Mouse (Mus musculus) gastrocnemius, adult 18-20 months (tissue): ENCODE results near the gene Olfr49. TPM values are rescaled to one million over a fixed set of nuclear protein-coding genes. Genes with fewer than 3 reads are reported as not detected.

Source experiments
- DNase-seq: peaks from one replicate; pipeline ENCODE4 v3.0.0; 2021; ENCODE audit warnings: low spot score
- long read RNA-seq, 2 experiments: library from polyadenylated mRNA; stranded (forward); transcript quantifications; one replicate each; pipeline ENCODE4 v2.0.0; 2021
- total RNA-seq, 2 experiments: library from RNA; stranded (reverse); gene quantifications; 2 replicates each; pipeline ENCODE4 v1.2.3; 2021

Olfr49 gene
- not detected for total RNA-seq
- long read RNA-seq, experiment 1 = 0 reads
- long read RNA-seq, experiment 2 = 0 reads

DNA sequence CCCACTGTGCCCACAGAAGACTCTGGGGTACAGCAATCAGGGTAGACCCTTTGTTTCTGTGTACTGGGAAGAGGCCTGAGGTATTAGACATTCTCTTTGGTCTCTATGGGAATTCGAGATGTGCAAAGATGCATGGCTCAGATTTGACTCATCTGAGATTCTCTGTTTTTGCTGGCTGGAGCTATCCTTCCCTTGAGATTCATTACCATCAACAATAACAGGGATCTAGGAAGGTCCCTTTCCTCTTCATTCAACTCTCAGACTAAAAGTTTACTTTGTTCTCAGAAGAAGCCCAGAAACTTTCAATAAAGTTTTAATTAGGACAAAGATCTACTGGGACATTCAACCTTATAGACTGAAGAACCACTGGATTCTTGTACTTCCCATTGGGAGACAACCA is at the start of gene Olfr49:
TSS of gene Olfr49 (minus strand) at position 101 of the 400 bp plus-strand sequence.
- no peak for DNase-seq

DNA sequence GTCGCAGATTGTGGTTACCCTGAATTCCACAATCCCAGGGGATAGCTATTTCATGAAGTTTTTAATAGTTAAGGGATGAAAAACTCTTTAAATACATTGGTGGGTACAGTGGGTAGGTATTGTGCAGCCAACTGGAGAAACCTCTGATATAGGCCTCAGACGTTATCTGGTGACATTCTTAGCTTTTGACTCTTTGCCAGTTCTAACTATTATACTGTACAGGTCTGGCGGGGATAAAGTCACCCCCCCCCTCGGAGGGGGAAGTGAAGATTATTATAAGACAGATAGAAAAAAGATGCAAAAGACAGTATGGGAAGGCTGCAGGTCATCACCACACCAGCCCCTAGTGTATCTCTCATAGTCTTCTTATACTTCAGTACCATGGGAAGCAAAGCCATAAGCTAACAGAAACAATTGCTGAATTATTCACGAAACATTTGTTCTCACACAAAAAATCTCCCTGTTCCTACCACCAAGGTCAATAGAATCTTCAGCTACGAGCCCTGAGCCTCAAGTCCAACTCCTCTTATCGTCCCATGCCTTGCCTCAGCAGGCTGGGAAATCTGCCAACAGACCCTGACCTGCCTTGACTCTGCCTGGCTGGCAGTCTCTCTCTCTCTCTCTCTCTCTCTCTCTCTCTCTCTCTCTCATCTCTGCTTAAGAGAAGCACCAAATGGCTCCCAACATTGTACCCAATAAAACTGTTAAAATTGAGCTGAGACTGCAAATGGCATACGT is 48.9 kb upstream of the Olfr49 start:
- no peak for DNase-seq

DNA sequence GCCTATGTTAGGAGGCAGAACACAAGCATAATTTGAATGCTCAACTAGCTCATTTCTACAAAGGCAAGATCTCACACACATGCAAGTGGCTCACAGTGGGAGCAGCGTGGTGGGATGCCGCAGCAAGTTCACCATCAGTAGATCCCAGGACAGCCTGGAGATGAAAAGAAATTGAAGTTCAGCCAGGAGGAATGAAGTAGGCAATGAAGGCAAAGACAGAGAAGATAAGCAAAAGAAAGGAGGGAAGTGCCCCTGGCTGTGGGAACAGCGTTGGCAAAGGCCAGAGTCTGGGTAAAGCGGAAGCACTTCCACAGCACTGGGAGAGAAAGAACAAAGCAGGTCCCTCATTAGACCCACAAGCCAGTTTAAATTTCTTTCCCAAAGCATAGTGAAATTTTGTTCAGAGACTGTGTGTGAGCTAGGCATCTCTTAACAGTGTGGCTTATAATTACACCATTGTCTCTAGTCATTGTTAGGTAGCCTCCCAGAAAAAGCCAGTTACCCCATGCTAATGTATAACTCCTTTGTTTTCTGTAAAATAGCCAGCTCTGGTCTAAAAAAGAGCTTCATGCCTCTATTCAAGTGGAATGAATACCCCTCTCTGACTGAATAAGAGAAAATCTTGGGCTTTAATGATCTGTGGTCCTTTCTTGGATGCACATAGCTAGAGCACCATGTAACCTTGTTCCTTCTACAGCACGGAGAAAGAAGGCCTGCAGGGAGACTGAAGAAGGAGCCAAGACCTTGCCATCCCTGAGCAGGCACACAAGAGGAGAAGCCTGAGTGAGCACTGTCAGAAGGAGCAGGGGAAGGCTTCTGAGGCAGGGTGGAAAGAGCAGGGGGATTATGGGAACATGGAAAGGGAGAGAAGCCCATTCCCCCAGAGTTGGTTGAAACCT is 47.7 kb upstream of the Olfr49 start:
- no peak for DNase-seq

DNA sequence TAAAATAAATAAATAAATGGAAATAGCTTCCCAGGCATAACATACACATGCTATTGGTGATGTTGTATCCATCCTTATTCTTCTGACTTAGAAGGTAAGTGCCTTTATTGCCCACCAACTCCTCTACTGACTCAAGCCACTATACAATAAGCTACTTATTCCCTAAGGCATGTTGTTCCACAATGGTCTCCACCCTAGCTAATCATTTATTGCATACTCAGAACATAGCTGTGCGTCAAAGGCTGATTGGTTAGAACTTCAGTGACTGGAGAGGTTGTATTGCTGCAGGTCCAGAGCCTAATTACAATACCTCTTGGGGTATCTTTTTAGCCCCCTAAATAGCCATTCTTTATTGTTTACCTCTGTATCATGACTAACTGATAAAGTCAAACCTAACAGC is 46.4 kb upstream of the Olfr49 start:
- DNase-seq = no peak

DNA sequence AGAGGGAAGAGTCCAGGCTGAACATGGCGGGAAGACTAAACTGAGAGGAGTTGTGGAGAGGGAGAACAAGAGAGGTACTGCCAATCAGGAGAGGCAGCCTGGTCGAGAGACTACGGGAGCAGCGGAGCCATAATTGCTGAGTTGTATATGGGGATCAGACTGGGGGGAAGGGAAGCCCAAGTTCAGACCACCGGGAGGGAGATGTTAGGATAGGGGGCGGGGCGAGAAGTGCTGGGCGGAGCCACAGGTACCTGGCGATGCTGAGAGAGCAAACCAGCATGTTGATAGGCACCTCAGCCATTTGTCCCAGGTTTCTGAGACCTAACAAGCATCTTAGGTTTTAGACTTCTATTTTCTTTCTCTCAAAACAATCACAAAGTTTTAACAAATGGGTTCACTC is 44.5 kb upstream of the Olfr49 start:
- no peak for DNase-seq

DNA sequence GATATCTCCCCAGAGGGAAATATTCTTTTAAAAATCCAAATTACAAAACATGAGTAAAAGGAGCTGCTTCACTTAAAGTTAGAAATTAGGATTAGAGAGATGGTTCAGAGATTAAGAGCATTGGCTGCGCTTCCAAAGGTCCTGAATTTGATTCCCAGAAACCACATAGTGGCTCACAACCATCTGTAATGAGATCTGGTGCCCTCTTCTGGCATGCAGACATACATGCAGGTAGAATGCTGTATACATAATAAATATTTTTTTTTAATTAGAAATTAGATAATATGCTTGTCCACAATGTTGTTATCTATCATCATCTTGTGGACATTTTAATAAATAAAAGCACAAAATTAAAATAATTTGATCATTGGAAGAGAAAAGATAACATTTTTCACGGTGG is 43.8 kb upstream of the Olfr49 start:
- no peak for DNase-seq

DNA sequence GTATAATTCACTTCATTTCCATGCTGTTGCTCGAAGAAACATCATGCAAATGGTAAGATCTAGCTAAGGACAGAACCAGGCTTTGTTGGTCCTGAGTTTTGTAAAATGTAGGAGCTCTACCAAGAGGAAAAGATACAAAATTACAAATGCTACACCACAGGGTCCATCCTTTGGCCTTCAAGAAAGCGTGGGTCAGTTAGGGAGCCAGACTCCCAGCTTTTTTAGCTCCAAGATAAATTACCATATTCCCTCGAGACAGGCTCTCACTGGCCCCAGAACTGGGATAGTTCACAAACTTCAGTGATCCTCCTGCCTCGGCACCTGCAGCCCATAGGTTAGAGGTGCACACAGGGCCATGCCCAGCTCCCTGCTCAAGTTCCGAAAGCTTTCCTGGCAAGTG is 39.7 kb upstream of the Olfr49 start:
- no peak for DNase-seq

DNA sequence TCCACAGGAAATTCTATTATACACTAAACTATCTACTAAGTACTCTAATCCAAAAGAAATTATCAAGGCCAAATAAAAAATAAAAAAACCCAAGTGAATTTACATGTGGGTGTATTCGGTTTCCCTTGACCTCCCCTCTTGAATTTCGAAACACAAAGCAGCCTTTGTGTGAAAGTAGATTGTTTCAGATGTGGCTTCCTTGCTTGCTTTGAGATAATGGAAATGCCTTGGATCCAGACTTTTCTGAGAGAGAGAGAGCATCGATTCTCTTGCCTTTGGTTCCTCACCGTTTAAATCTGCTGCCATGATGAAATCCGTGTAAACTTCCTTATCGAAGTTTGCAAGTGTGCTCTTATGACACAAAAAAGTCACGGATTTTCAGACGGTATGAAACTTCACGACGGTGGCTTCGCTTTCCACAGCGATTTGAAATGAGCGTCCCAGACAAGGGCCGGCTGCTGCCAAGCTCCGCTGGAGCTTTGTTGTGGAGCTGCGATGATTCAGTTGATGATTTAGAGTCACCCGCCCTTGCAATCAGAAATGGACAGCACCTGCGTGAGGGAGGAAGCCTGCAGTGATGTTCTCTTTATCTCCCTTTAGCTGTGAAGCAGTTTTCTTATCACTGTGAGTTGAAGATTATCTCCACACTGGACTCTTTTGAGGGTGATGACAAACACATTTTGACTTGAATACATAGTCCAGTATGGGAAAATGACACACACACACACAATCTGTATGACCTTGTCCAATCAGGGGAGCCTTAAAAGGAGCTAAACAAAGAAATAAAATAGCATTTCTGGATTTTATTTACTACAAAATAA is 37.0 kb upstream of the Olfr49 start:
- no peak for DNase-seq

DNA sequence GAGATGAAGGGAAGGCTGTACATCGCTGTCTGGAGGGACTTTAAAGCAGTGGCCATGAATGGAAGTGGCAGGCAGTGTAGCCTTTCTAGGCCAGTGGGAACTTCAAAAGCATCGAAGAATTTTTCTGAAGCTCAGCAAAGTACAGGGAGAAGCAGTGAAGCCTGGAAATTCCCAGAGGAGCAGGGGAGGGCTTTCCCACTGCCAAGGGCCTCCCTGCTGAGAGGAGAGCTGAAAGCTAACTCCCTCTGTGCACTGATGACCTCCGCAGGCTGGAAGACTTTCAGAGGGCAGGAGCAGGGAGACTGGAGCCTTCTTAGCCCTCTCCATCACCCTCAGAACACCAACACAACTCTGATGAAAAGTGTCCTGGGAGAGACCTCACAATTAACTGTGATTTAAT is 27.0 kb upstream of the Olfr49 start:
- no peak for DNase-seq

DNA sequence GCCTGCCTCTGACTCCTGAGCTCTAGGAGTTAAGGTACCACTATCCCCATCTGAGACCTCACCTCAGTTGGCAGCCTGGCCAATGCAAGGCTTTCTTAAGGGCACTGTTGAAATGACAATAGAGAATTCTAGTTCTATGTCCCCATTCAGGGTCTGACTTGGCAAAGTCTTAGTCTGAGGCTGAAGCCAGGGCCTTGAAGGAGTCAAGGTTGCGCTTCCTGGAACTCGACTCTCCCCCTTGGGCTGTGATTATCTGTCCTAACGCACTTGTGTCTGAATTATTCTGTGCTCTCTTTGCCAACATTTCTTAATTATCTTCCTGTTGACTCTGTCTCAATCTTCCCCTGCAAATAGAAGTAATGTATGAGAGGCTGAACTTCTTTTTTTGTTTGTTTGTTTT is 15.9 kb upstream of the Olfr49 start:
- DNase-seq = no peak

DNA sequence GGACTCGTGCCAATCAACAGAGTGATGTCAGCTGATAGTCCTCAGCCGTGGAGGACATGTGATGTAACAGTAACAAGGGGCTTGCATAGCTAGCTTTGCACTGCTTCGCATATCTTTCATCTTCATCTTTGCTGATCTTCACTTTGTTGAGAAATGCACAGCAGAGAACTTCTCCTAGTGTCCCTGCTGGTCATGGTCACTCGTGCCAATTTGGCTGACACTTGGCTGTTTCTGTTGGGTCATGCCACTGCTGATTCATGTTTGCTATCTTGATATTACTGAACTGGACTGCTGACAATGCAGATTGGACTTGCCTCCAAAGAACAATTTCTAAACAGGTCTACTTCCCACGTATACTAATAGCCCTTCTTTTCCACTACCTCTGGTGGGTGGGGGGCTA is 15.4 kb upstream of the Olfr49 start:
- DNase-seq = no peak

DNA sequence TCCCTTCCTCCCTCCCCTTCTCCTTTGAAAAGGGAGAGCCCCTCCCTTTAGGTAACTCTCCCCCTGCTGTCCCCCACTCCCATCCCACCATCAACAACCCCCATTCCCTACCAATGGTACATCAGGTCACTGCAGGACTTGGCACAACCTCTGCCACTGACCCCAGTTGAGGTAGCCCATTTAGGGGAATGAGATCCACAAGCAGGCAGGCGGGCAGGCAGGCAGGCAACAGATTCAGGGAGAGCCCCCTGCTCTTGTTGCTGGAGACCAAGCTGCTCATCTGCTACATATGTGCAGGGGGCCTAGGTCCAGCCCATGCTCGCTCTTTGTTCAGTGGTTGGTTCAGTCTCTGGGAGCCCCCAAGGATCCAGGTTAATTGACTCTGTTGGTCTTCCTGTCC is 8.3 kb downstream of the Olfr49 start:
- DNase-seq = no peak

DNA sequence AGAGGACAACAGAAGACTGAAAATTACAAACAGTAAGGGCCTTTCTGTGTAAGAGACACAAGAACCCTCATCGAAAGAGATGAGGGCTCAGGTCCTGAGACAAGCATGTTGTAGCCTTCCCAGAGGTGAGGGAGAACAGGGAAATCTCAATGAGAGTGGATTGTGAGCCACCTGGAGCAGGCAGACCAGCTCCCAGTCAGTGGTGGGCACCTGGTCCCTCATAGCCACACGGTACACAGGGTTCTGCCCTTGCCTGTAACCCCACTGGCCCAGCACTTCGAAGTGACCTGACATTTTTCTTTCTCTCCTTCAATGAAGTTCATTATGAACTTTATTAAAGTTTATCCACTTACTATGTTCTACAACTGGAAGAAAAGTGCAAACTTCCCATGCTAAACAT is 12.0 kb downstream of the Olfr49 start:
- no peak for DNase-seq

DNA sequence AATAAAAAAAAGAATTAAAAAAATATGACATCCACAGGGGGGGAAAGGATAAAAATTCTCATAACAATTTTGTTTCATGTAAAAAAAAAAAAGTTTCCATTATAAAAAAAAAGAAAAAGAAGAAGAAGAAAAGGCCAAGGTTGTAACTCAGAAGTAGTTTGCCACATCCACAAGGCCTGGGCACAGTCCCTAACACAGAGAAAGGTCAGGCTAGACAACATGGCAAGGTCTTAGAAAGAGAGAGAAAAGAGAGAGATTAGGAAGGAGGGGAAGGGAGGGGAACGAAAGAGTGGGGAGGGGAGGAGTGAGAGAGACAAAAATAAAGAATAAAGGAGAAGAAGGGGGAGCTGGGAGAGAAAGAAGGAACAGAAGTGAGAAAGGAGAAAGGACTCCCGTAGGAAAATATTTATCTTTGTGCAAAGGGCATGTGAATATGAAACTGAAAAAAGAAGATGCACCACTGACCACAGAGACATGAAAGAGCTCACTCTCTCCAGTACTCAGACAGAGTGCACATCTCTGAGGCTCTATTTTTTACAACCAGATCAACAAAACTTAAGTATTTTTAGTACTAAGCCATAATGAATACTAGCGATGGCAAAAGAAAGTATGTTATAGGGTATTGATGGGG is 12.6 kb downstream of the Olfr49 start:
- DNase-seq = no peak

DNA sequence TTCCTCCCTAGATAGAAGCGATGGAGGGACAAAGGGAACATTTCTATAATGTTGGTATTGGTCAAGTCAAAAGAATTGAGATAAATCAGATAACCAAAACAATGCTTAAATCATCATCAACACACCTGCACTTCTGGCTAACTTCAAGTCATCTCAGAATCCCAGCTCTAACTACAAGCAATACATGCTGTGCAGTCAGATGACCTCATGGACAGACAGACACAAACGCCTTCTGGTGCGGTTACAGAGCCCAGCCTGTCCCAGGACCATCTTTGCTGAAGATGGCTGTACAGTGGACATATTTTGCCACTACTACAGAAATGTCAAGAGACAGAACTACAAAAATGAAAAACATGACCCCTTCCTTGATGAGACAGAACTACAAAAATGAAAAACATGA is 14.3 kb downstream of the Olfr49 start:
- DNase-seq = no peak

DNA sequence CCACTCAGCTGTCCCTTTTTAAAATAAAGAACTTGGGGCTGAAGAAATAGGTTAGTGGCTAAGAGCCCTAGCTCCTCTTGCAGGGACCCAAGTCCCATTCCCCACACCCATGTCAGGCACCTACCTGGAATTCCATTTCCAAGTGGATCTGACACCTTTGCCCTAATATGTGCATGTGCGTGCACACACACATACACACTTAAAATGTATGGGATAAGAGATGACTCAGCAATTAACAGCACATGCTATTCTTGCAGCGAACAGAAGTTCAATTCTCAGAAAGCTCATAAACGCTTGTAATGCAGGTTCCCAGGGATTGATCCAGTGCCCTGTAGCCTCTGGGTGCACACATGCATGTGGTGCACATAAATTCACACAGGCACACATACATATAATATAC is 15.2 kb downstream of the Olfr49 start:
- no peak for DNase-seq

DNA sequence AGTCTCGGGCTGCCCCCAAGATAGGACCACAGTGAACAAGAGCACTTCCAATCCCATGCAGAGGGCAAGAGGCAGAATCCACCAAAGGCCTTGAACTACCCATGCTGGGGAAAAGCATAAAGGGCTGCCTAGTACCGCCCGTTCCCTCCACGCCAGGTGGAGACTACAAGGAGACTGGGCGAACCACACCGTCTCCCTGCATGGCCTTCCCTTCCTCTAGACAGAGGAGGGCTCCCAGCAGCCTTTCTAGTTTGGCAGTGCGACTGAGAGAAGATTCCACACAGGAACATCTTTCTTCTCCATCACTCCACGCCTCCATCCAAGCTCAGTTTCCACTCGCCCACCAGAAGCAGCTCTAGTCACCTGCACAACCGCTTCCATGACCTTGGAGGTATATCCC is 16.8 kb downstream of the Olfr49 start:
- no peak for DNase-seq

DNA sequence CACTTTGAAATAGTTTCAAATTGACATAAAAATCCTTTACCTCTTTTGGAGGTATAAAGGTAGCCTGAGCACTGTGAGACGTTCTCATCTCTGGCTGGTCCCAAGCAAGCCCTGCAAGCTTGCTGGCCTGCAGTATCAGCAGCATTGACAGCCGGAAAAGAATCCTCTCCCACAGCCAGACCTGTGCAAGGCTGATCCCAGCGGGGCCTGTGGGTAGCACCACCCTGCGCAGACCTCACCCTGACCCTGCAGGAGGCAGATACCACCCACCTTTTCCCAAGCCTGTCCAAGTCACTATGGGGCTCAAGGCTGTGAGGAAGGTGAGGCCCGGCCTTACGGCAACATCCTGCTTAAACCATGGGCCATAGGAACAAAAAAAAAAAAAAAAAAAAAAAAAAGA is 18.8 kb downstream of the Olfr49 start:
- no peak for DNase-seq

DNA sequence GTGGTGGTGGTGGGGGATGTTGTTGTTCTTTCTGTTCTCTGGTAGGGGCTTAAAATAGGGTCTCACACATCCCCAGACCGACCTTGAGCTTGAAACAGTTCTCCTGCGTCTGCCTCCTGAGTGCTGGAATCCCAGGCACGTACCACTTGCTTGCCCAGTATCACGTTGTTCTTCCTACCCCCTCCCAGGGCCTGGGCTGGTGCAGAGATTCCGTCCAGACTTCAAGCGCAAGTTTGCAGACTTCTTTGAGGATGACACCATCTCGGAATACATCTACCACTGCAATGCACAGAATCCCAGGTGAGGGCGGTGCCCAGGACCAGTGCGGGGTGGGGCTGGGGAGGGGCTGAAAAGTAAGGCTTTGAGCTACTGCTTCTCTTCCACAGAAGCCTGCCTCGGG is 19.6 kb downstream of the Olfr49 start:
- no peak for DNase-seq

DNA sequence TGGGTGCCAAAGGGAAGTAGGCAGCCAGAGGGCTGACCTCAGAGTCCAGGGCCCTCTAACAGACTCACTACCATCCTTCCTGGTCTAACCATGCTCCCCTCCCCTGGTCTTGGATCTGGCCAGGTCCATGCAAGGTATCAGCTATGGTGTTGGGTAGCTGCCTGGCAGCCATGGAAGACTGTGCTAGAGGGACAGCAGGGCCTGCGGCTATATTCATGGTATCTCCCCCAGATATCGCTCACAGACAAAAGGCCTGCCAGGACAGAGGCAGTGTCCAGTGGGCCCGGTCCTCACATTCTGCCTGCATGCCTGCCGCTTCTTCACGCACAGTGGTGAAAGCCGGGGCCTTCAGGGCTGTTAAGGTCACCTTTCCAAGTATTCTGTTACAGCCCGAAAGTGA is 20.5 kb downstream of the Olfr49 start:
- no peak for DNase-seq

DNA sequence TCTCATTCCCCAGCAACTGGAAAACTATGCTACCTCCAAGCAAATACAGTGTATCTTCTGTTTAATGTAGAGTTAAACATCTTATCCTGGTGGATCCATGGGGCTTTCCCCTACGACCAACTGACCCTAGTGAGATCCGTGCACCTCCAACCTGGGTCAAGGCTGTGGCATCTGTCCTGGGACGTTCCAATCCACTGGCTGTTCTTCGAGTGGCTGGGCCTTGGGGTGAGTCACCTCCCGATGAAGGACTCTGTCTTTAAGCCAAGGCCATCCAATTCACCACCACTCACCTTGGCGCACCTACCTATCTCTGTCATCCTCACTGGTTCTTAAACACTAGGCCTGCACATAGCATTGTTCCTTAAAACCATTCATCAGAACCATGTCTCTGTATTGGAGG is 21.6 kb downstream of the Olfr49 start:
- no peak for DNase-seq

DNA sequence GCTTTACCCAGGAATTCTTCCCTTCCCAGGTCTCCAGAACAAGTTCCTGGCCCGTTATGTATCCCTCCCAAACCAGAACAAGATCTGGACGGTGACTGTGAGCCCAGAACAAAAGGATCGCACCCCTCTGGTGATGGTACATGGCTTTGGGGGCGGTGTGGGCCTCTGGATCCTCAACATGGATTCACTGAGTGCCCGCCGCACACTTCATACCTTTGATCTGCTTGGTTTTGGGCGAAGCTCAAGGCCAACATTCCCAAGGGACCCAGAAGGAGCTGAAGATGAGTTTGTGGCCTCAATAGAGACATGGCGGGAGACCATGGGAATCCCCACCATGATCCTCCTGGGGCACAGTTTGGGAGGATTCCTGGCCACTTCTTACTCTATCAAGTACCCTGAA is 22.1 kb downstream of the Olfr49 start:
- DNase-seq = no peak
